Mouse (Mus musculus): ENCODE results near the gene Gm10447. TPM values are rescaled to one million over a fixed set of nuclear protein-coding genes. Genes with fewer than 3 reads are reported as not detected.

Gene Gm10447
- polyA plus RNA-seq, 1 experiment from 2014 or later, result 0.14 TPM

DNA sequence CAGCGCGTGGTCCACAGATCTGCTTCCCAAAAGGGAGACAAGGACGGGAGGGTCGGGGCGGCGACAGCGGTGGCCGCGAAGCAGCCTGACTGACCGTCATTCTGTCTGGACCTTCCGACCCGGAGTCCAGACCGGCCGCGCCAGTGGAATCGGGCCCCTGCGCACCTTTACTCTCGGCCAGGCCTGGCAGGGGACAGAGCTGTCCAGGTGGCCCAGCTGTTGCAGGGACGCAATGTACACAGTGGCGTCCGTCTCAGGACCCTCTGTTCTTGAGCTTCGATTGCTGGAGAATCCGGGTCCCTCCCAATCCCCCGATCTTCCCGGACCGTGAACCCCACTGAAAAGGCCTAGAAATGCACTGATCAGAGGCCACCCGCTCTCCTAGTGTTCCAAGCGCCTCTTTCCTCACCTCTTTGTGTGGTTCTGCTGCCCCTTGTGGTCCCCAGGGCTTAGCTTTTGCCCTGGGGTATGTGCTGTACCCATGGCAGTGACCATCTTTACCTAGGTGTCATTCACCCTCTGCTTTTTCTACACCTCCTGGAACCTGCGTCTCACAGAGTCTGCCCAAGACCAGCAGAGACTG, 553 bp upstream of the Gm10447 start:
- Histone ChIP-seq H3K9ac (ENCODE audit: low read depth, low read length) (peak overlapping the region; percentile 62), H3K36me3 (ENCODE audit: insufficient read depth, low read length) (no peaks in the 10 kb centered on the region), H3K4me1 (replicated peaks; ENCODE audit: insufficient read depth, low read length) (no peaks in the 10 kb centered on the region; the same call in 1 of the 2 replicates), H3K4me2 (ENCODE audit: low read length) (peak overlapping the region; percentile 91), H3K27me3 (ENCODE audit: insufficient read depth, low read length) (no peaks in the 10 kb centered on the region), H3K27ac (no peak overlapping the region), H3K4me3 (replicated peaks; ENCODE audit: low read depth, low read length) (peak overlapping the region; percentile 49), H3K9me3 (replicated peaks; ENCODE audit: low read length) (no peaks in the 10 kb centered on the region)
- TF ChIP-seq CTCF (IDR thresholded peaks at IDR 0.05; ENCODE audit: low read depth), result peak; percentile 46; the same call in 1 of the 2 replicates
- WGBS, result 10% methylated on average over 29 of the region's 29 CpGs
- peak; percentile 50; the same call in 1 of the 2 replicates for ATAC-seq (replicated peaks; ENCODE audit: low FRiP score, low read depth)
- DNase-seq (ENCODE audit: low spot score), result no peak

DNA sequence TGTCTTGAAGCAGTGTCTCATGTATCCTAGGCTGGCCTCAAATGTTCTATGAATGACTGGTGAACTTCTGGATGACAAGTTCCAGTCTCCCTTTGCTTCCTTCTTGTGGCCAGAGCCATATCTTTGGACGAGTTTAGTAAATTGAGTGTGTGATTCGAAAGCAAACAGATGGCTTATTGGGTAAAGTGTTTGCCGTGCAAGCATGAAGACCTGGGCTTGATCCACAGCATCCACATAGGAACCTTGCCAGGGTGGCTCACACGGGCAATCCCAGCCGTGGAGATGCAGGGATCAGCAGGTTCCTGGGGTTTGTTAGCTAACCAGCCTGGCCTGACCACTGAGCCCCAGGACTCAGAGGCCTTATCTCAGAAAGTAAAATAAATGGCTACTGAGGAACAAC, 3.9 kb downstream of the Gm10447 start:
- Histone ChIP-seq H3K9ac (ENCODE audit: low read depth, low read length) (no peak overlapping the region), H3K4me3 (replicated peaks; ENCODE audit: low read depth, low read length) (no peak overlapping the region), H3K9me3 (replicated peaks; ENCODE audit: low read length) (no peaks in the 10 kb centered on the region), H3K27me3 (ENCODE audit: insufficient read depth, low read length) (no peaks in the 10 kb centered on the region), H3K4me2 (ENCODE audit: low read length) (no peak overlapping the region), H3K27ac (no peak overlapping the region), H3K4me1 (replicated peaks; ENCODE audit: insufficient read depth, low read length) (no peaks in the 10 kb centered on the region; the same call in 1 of the 2 replicates), H3K36me3 (ENCODE audit: insufficient read depth, low read length) (no peaks in the 10 kb centered on the region)
- TF ChIP-seq CTCF (IDR thresholded peaks at IDR 0.05; ENCODE audit: low read depth), result no peak
- no peak for DNase-seq (ENCODE audit: low spot score)
- no peak for ATAC-seq (replicated peaks; ENCODE audit: low FRiP score, low read depth)
- 88% methylated on average over 5 of the region's 5 CpGs for WGBS

DNA sequence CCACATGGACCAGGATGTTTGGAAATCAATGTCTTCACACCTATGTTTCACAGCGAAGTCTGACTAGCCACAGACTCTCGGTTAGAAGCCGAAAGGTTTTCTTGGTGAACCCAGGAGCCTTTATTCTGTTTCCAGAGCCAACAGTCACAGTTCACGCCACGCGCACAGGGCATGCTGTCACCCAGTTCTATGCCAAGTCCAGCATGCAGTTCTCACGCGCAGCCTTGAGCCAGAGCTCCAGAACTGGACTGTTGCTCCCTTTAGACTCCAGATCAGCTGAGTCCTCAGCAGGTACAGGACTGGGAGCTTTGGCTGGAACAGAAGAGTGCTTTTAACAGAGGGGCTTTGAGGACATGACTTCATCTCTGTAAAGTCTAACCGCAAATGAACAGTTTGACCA, 4.5 kb downstream of the Gm10447 start:
- H3K4me3 ChIP-seq (replicated peaks; ENCODE audit: low read depth, low read length), result no peak overlapping the region

DNA sequence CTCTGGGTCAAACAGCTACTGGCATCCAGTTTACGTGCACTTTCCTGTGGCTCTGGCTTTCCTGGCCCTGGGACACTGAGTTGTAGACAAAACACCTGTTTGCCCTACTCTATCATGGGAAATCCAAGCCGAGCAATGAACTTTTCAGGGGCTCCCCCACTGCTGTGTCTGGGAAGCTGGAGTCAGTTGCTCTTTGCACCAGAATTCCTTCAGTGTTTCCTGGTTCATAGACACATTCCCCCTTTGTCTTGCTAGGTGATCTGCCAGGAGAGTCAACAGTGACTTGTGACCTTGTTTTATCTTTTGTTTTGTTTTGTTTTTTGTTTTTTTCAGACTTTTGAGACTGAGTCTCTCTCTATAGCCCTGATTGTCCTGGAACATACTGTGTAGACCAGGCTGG, 5.5 kb downstream of the Gm10447 start:
- no peak overlapping the region for H3K27ac ChIP-seq
- ATAC-seq (replicated peaks; ENCODE audit: low FRiP score, low read depth) (no peak), DNase-seq (ENCODE audit: low spot score) (no peak)
- H3K9ac ChIP-seq (ENCODE audit: low read depth, low read length), result no peak overlapping the region
- no peak overlapping the region for H3K4me3 ChIP-seq (replicated peaks; ENCODE audit: low read depth, low read length)
- no peaks in the 10 kb centered on the region for H3K27me3 ChIP-seq (ENCODE audit: insufficient read depth, low read length)
- no peaks in the 10 kb centered on the region for H3K4me1 ChIP-seq (replicated peaks; ENCODE audit: insufficient read depth, low read length)
- no peaks in the 10 kb centered on the region for H3K9me3 ChIP-seq (replicated peaks; ENCODE audit: low read length)
- H3K36me3 ChIP-seq (ENCODE audit: insufficient read depth, low read length), result no peaks in the 10 kb centered on the region
- WGBS, result 40% methylated on average over 2 of the region's 2 CpGs
- no peak for TF ChIP-seq CTCF (IDR thresholded peaks at IDR 0.05; ENCODE audit: low read depth)
- no peak overlapping the region for H3K4me2 ChIP-seq (ENCODE audit: low read length)

More for the DNA sequence above, 4.5 kb downstream of the Gm10447 start:
- Histone ChIP-seq H3K9me3 (replicated peaks; ENCODE audit: low read length) (no peaks in the 10 kb centered on the region), H3K4me2 (ENCODE audit: low read length) (no peak overlapping the region), H3K27me3 (ENCODE audit: insufficient read depth, low read length) (no peaks in the 10 kb centered on the region), H3K4me1 (replicated peaks; ENCODE audit: insufficient read depth, low read length) (no peaks in the 10 kb centered on the region; the same call in 1 of the 2 replicates), H3K36me3 (ENCODE audit: insufficient read depth, low read length) (no peaks in the 10 kb centered on the region), H3K9ac (ENCODE audit: low read depth, low read length) (no peak overlapping the region), H3K27ac (no peak overlapping the region)
- no peak for ATAC-seq (replicated peaks; ENCODE audit: low FRiP score, low read depth)
- TF ChIP-seq CTCF (IDR thresholded peaks at IDR 0.05; ENCODE audit: low read depth), result no peak
- DNase-seq (ENCODE audit: low spot score), result no peak
- WGBS, result 94% methylated on average over 9 of the region's 9 CpGs

DNA sequence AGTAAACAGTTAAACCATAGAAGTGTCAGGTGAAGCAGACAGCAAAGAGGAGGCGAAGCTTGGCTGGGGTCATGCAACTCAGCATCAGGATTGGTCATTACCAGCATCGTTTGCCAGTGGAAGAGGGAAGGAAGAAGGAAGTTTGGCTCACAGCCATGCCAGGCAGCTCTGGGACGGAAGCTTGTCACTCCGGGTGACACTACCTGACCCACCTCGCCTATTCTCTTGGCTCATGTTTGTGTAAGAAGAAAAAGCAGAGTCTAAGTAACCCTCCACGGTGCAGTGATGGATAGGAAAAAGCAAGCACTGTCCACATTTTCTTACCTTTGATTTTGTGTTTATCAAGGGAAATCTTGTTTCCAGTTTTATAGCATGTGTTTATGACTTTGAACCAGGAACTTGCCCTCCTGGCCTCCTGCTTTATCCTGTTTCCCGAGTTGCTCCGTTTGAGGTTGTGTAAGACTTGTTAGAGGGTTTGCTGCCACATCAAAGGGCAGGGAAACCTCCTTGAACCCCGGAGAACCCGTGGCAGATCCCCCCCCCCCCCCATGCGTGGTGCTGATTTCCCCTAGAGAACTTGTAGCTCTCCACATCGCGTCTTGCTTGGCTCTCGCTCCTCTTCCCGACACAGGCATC, 6.7 kb downstream of the Gm10447 start:
- Histone ChIP-seq H3K4me2 (ENCODE audit: low read length) (no peak overlapping the region), H3K27ac (no peak overlapping the region)
- TF ChIP-seq CTCF (IDR thresholded peaks at IDR 0.05; ENCODE audit: low read depth), result no peak

DNA sequence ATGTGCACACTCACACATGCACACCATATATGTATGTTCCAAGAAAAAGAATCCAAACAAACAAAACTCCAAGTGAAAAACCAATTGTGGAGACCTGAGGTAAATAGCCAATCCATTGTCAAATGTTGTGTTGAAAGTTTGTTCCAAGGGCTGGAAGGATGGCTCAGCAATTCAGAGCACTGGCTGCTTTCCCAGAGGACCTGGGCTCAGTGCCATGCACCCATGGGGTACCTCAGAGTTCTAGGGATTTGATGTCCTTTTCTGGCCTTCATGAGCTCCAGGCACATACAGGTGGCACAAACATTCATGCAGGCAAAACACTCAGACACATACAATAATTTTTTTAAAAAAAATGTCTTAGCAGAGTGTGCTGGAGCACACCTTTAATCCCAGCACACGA, 8.4 kb downstream of the Gm10447 start:
- Histone ChIP-seq H3K4me3 (replicated peaks; ENCODE audit: low read depth, low read length) (no peak overlapping the region), H3K9ac (ENCODE audit: low read depth, low read length) (no peak overlapping the region), H3K4me1 (replicated peaks; ENCODE audit: insufficient read depth, low read length) (no peaks in the 10 kb centered on the region), H3K27ac (no peak overlapping the region), H3K4me2 (ENCODE audit: low read length) (no peak overlapping the region), H3K36me3 (ENCODE audit: insufficient read depth, low read length) (no peaks in the 10 kb centered on the region), H3K27me3 (ENCODE audit: insufficient read depth, low read length) (no peaks in the 10 kb centered on the region), H3K9me3 (replicated peaks; ENCODE audit: low read length) (no peaks in the 10 kb centered on the region)
- DNase-seq (ENCODE audit: low spot score), result no peak
- TF ChIP-seq CTCF (IDR thresholded peaks at IDR 0.05; ENCODE audit: low read depth), result no peak
- no peak for ATAC-seq (replicated peaks; ENCODE audit: low FRiP score, low read depth)
- 76% methylated on average over 1 of the region's 1 CpGs for WGBS

More for the DNA sequence above, 6.7 kb downstream of the Gm10447 start:
- Histone ChIP-seq H3K4me3 (replicated peaks; ENCODE audit: low read depth, low read length) (no peak overlapping the region), H3K9me3 (replicated peaks; ENCODE audit: low read length) (no peaks in the 10 kb centered on the region), H3K27me3 (ENCODE audit: insufficient read depth, low read length) (no peaks in the 10 kb centered on the region), H3K4me1 (replicated peaks; ENCODE audit: insufficient read depth, low read length) (no peaks in the 10 kb centered on the region), H3K9ac (ENCODE audit: low read depth, low read length) (no peak overlapping the region), H3K36me3 (ENCODE audit: insufficient read depth, low read length) (no peaks in the 10 kb centered on the region)
- DNase-seq (ENCODE audit: low spot score) (no peak), ATAC-seq (replicated peaks; ENCODE audit: low FRiP score, low read depth) (no peak)
- WGBS, result 21% methylated on average over 15 of the region's 15 CpGs
